Mouse (Mus musculus) kidney, embryonic 14.5 days (tissue): ENCODE measurements around the gene Epb41l1. TPM values are rescaled to one million over a fixed set of nuclear protein-coding genes. Genes with fewer than 3 reads are reported as not detected.

Source experiments
- ATAC-seq: fragments of 200-750 bp; cut with Nextera tagmentation; 2 replicates; pipeline ENCODE4 v1.8.0; 2017; ENCODE audit warnings: moderate number of reproducible peaks, mild to moderate bottlenecking, moderate TSS enrichment, moderate library complexity; ENCODE audit not compliant: low FRiP score, low TSS enrichment
- H3K27ac ChIP-seq: fragments of 300-500 bp; sonication (generic); 2 replicates; pipeline ENCODE4 v1.5.1; 2014; ENCODE audit warnings: low read depth, mild to moderate bottlenecking, low read length, moderate library complexity, mixed read lengths
- H3K27me3 ChIP-seq: fragments of 300-500 bp; sonication (generic); 2 replicates; pipeline ENCODE4 v1.6.1; 2014; ENCODE audit warnings: mild to moderate bottlenecking, low read length; ENCODE audit not compliant: control insufficient read depth, insufficient read depth
- H3K36me3 ChIP-seq: fragments of 300-500 bp; sonication (generic); 2 replicates; pipeline ENCODE4 v1.6.1; 2014; ENCODE audit warnings: low read length, mixed read lengths; ENCODE audit not compliant: control insufficient read depth, insufficient read depth
- H3K4me1 ChIP-seq: fragments of 300-500 bp; sonication (generic); 2 replicates; pipeline ENCODE4 v1.6.1; 2014; ENCODE audit warnings: low read length, mixed read lengths; ENCODE audit not compliant: control insufficient read depth, insufficient read depth
- H3K4me2 ChIP-seq: fragments of 300-500 bp; sonication (generic); replicated peaks from 2 replicates; pipeline ENCODE4 v1.6.1; 2014; ENCODE audit warnings: low read depth, mild to moderate bottlenecking, low read length
- H3K4me3 ChIP-seq: fragments of 300-500 bp; sonication (generic); 2 replicates; pipeline ENCODE4 v1.5.1; 2014; ENCODE audit warnings: mild to moderate bottlenecking, low read length
- H3K9ac ChIP-seq: fragments of 300-500 bp; sonication (generic); 2 replicates; pipeline ENCODE4 v1.6.1; 2014; ENCODE audit warnings: low read depth, mild to moderate bottlenecking, low read length, moderate library complexity
- H3K9me3 ChIP-seq: fragments of 300-500 bp; sonication (generic); 2 replicates; pipeline ENCODE4 v1.6.1; 2016; ENCODE audit warnings: low read length; ENCODE audit not compliant: control insufficient read depth
- WGBS: fragments of 180-500 bp; shearing (Covaris S2); extraction: QIAGEN DNeasy Blood & Tissue Kit; methylation state at CpG from one replicate; pipeline ENCODE4 v1.1.7; 2014; 5-methylcytosine and 5-hydroxymethylcytosine counted together
- polyA plus RNA-seq: library from polyadenylated mRNA; unstranded; fragments of >200 nt; fragmentation: Nextera tagmentation; extraction: Ambion mirVana; gene quantifications from 2 replicates; pipeline ENCODE4 v1.2.1, GENCODE M21; 2014

Gene Epb41l1
- polyA plus RNA-seq, 1 experiment from 2014 or later, result 2.5 TPM

DNA sequence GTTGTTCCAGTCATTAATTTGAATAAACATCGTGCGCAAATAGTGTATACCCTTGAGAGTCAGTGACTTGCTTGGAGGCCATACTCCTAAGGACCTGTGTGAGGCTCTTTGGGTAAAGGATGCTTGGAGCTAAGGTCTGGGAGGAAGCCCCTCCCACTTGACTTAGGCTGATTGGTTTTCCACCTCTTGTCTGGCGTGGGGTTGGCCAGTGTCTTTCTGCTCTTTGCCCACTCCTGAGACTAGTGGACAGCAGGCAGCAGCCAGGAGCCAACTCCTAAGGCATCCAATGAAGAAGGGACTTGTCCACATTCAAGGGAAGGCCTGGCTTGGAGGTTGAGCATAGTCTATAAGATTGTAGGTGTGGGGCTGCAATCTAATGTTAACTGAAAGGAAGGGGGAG lies 53.4 kb downstream of the Epb41l1 start:
- ATAC-seq, result peak; percentile 30
- H3K4me2 ChIP-seq, result no peak overlapping the region
- H3K9me3 ChIP-seq, result no peaks in the 10 kb centered on the region
- H3K9ac ChIP-seq, result no peak overlapping the region
- 27% methylated on average over 3 of the region's 3 CpGs for WGBS
- H3K36me3 ChIP-seq, result no peaks in the 10 kb centered on the region
- H3K27me3 ChIP-seq, result no peaks in the 10 kb centered on the region
- H3K4me3 ChIP-seq, result no peak overlapping the region
- peaks cover 30% of the 10 kb centered on the region for H3K4me1 ChIP-seq
- H3K27ac ChIP-seq, result no peak overlapping the region

DNA sequence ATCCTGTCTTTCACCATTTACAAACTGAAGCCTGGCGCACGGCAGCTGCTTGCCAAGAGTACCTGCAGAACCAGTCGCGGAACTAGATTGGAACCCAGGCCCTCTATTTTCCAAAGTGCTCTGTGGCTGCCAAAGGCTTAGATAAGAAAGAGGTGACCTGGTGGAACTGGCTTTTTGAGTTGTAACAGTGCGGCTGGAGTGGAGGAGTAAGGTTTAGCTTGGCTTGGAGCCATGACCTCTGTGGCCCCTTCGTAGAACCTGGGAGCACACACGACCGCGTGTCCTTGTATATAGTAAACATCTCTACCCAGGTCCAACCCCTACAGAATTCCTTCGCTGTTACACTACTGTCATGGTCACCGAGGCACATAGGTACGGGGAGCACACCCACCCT lies 54.2 kb downstream of the Epb41l1 start:
- peak overlapping the region; percentile 81; the same call in 1 of the 2 replicates for H3K9ac ChIP-seq
- peak overlapping the region; percentile 98 for H3K4me2 ChIP-seq
- ATAC-seq, result peak; percentile 36
- no peaks in the 10 kb centered on the region for H3K27me3 ChIP-seq
- no peak overlapping the region for H3K27ac ChIP-seq
- H3K36me3 ChIP-seq, result no peaks in the 10 kb centered on the region
- no peaks in the 10 kb centered on the region for H3K9me3 ChIP-seq
- H3K4me1 ChIP-seq, result peaks cover 30% of the 10 kb centered on the region
- 19% methylated on average over 12 of the region's 12 CpGs for WGBS
- H3K4me3 ChIP-seq, result peak overlapping the region; percentile 57

DNA sequence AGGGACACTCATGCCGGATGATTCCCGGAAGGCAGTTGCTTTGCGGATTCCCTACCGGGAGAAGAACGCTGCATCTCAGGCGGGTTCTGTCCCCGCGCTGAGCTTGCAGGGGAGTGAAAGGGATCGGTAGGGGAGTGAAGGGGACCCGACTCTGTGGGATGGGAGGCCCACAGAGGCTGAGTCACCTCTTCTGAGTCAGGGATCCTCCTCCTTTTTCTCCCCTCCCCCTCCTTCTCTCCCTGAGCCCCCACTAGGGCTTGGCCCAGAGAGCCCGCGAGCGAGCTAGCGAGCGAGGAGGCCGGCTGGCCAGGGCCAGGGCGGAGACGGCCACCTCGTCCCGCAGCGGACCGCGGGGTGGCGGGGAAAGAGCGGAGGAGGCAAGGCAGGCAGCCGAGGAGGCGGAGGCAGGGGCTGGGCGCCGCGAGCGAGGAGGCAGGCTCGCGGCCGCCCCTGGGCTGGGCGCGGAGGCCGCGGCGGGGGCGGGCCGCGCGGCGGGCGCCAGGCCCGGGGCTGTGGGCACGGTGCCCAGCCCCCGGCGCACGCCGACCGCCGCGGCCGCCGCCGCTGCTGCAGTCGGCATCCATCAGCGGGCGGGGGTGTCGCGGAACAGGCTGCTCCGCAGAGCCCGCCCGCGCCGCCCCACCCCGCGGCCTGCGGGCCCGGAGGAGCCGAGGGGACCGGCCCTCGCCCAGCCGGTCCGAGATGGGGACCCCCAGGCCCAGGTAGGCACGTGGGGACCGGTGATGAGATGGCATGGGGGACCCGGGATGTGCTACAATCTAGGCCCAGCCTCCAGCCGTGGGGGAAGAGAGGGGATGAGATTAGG lies 54.8 kb downstream of the Epb41l1 start:
- Histone ChIP-seq H3K4me1 (peaks cover 30% of the 10 kb centered on the region), H3K27me3 (no peaks in the 10 kb centered on the region), H3K4me2 (peak overlapping the region; percentile 98), H3K4me3 (peak overlapping the region; percentile 57), H3K9me3 (no peaks in the 10 kb centered on the region), H3K9ac (peak overlapping the region; percentile 81), H3K27ac (no peak overlapping the region), H3K36me3 (no peaks in the 10 kb centered on the region)
- under 1% methylated on average over 34 of the region's 80 CpGs for WGBS
- ATAC-seq, result peak; percentile 78

DNA sequence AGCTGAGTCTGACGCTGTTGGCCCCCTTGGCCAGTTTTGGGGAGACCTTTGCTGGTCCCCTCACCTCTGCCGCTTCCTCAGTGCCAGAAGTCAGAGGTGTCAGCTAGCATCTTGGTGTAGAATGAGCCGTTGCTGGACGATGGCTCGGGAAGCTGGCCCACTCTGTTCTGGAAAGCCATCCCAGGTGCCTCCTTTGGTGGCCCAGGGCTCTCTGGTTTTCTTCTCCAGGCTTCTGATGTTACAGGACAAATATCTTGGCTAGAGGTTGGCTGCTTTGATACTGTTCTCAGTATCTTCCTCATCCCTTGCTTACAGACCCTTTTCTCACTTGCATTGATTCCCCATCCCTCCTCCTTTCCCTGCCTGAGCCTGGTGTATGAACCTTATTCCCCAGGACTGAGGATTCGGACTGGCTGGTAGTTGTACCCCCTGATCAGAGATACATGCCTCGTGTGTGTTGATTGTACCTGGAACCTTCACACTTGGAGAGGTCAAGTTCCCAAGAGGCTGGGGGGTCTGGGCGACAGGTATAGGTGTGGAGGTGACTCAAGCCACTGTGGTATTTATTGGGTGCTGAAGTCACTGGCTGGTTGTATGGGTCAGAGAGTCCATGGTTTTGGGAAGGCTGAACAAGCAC lies 55.5 kb downstream of the Epb41l1 start:
- H3K4me2 ChIP-seq, result peak overlapping the region; percentile 98
- no peaks in the 10 kb centered on the region; the same call in 1 of the 2 replicates for H3K9me3 ChIP-seq
- H3K27me3 ChIP-seq, result no peaks in the 10 kb centered on the region
- H3K36me3 ChIP-seq, result no peaks in the 10 kb centered on the region
- H3K4me3 ChIP-seq, result peak overlapping the region; percentile 57
- H3K4me1 ChIP-seq, result peaks cover 30% of the 10 kb centered on the region
- 19% methylated on average over 8 of the region's 8 CpGs for WGBS
- H3K27ac ChIP-seq, result no peak overlapping the region
- ATAC-seq, result no peak
- peak overlapping the region; percentile 81 for H3K9ac ChIP-seq

GRCm38 (mm10) chr2:156476748-156477151 lies 56.0 kb downstream of the Epb41l1 start:
- Histone ChIP-seq H3K4me1 (peaks cover 30% of the 10 kb centered on the region), H3K27me3 (no peaks in the 10 kb centered on the region), H3K36me3 (no peaks in the 10 kb centered on the region), H3K4me2 (peak overlapping the region; percentile 98), H3K9me3 (no peaks in the 10 kb centered on the region; the same call in 1 of the 2 replicates), H3K27ac (no peak overlapping the region), H3K4me3 (no peak overlapping the region), H3K9ac (no peak overlapping the region)
- ATAC-seq, result no peak
- WGBS, result 26% methylated on average over 5 of the region's 5 CpGs

- no peak for ATAC-seq
- Histone ChIP-seq H3K36me3 (no peaks in the 10 kb centered on the region), H3K9ac (no peak overlapping the region), H3K27me3 (no peaks in the 10 kb centered on the region), H3K27ac (no peak overlapping the region), H3K4me3 (no peak overlapping the region), H3K4me2 (no peak overlapping the region), H3K9me3 (no peaks in the 10 kb centered on the region; the same call in 1 of the 2 replicates), H3K4me1 (peaks cover 29% of the 10 kb centered on the region)
- WGBS, result 73% methylated on average over 13 of the region's 13 CpGs
These were observed 57.5 kb downstream of the Epb41l1 start for GRCm38 (mm10) chr2:156478046-156478690.

GRCm38 (mm10) chr2:156479833-156480232 lies 59.1 kb downstream of the Epb41l1 start:
- Histone ChIP-seq H3K4me3 (no peak overlapping the region), H3K27me3 (no peaks in the 10 kb centered on the region), H3K27ac (no peak overlapping the region), H3K4me1 (peaks cover 15% of the 10 kb centered on the region), H3K9me3 (no peaks in the 10 kb centered on the region; the same call in 1 of the 2 replicates), H3K4me2 (no peak overlapping the region), H3K36me3 (no peaks in the 10 kb centered on the region), H3K9ac (no peak overlapping the region)
- ATAC-seq, result no peak
- 69% methylated on average over 7 of the region's 7 CpGs for WGBS

DNA sequence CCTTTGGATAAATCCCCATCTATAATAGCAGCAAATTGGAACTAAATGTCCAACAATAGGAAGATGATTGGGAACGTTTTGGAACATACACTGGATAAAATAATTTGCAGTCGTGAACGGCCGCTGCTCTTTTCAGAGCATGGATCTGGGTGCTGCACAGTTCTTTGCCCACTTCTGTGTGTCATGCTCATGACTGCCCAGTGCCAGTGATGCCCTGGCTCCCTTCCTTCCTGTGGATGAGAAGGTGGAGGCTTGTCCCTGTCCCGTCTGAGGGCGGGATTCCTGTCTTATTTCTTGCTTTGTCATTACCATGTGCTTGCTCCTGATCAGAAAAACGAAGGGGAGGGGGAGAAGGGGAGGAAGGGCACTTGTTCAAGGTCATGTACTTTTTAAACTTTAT lies 59.6 kb downstream of the Epb41l1 start:
- Histone ChIP-seq H3K9me3 (no peaks in the 10 kb centered on the region; the same call in 1 of the 2 replicates), H3K4me1 (peaks cover 13% of the 10 kb centered on the region), H3K4me3 (no peak overlapping the region), H3K4me2 (no peak overlapping the region), H3K27ac (no peak overlapping the region), H3K27me3 (no peaks in the 10 kb centered on the region), H3K9ac (no peak overlapping the region), H3K36me3 (no peaks in the 10 kb centered on the region)
- ATAC-seq, result no peak
- WGBS, result 86% methylated on average over 7 of the region's 7 CpGs
